Mouse (Mus musculus): ENCODE data around the gene Cmklr1. TPM values are rescaled to one million over a fixed set of nuclear protein-coding genes. Genes with fewer than 3 reads are reported as not detected.

The Cmklr1 gene
- polyA plus RNA-seq, 1 experiment from 2014 or later, result 2.6 TPM

DNA sequence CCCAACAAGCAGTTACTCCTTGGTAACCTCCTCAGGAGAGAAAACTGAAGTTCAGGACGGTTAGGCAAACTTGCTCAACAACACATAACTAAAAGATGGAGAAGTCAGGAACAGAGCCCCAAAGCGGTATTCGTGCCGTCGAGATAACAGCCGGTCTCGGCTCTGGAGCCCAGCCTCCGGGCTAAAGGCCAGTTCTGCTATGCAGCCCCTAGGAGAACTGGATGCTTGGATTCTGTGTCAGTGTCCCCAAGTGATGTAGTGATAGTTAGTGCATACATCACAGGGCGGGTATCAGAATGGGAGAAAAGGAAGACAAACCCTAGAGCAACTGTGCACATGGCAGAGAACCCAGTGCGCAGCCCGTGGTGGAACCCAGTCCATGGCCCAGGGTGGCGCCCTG, 12.2 kb downstream of the Cmklr1 start:
- ATAC-seq (ENCODE audit: low FRiP score, low TSS enrichment), result no peak
- TF ChIP-seq CTCF (IDR thresholded peaks at IDR 0.05; ENCODE audit: low read depth), result no peak
- TF ChIP-seq EP300 (optimal IDR thresholded peaks at IDR 0.05), result no peak
- no peak overlapping the region for H3K4me3 ChIP-seq (ENCODE audit: low read depth, low read length)
- no peaks in the 10 kb centered on the region for H3K4me1 ChIP-seq (replicated peaks; ENCODE audit: control insufficient read depth, insufficient read depth)
- no peak overlapping the region for H3K27ac ChIP-seq (replicated peaks)
- no peak overlapping the region for H3K4me2 ChIP-seq (replicated peaks; ENCODE audit: low read depth)
- no peaks in the 10 kb centered on the region for H3K36me3 ChIP-seq (ENCODE audit: control insufficient read depth, insufficient read depth, low read length)
- WGBS, result 75% methylated on average over 12 of the region's 12 CpGs
- DNase-seq (ENCODE audit: low spot score), result no peak
- H3K9me3 ChIP-seq (ENCODE audit: control insufficient read depth, low read length), result no peaks in the 10 kb centered on the region
- H3K9ac ChIP-seq (ENCODE audit: low read length), result no peak overlapping the region
- no peaks in the 10 kb centered on the region for H3K27me3 ChIP-seq (ENCODE audit: control insufficient read depth, insufficient read depth, low read length)

DNA sequence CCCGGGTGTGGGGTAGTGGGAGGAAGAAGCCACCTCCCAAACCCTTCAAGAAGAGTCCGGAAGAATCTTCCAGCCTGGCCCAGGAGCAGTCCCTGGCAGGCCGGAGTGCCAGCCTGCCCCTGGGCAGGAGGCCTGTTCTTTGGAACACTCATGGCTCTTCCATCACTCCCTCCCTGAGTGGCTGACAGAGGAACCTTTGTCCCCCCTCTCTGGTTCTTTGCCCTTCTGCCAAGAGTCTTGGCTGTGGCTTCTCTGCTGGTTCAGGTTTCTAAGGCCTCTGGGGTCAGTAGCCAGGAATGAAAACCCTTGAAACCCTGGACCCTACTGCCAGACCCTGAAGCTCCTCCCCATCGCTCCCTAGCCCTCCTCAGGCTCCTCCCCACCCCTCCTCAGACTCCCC, 12.6 kb downstream of the Cmklr1 start:
- H3K27ac ChIP-seq (replicated peaks), result no peak overlapping the region

DNA sequence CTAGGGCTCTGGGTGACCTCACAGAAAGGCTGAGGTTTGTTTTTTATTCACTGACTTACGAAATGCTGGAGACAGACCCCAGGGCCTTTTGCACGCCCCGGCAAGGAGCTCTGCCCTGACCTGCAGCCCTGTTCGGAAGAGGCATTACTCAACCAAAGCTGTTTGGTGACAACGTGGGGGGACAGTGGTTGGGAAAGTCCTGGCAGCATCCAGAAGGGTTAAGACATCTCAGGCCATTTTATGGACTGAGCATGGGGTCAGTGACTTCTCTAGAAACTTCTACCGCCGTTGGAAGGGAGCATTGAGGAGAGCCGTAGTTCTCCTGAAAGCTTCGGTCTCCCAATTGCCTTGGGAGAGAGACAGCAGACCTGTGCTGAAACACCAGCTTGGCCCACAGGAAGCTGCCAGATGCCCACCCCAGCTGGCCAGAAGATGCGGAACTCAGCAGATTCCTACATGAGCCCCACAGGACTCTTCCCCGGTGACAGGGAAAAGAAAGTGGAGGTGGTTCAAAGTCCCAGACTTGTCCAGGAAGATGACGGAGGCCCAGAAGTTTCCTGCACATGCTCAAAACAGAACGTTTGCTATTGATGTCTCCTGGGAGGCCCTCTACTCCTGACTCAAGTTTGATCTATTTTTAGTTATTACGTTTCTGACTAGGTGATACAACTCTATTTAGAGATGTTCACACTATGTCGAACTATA, 14.2 kb downstream of the Cmklr1 start:
- DNase-seq (ENCODE audit: low spot score) (no peak), ATAC-seq (ENCODE audit: low FRiP score, low TSS enrichment) (no peak)
- TF ChIP-seq EP300 (optimal IDR thresholded peaks at IDR 0.05) (no peak), CTCF (IDR thresholded peaks at IDR 0.05; ENCODE audit: low read depth) (no peak)
- Histone ChIP-seq H3K4me3 (ENCODE audit: low read depth, low read length) (no peak overlapping the region), H3K9me3 (ENCODE audit: control insufficient read depth, low read length) (no peaks in the 10 kb centered on the region), H3K4me2 (replicated peaks; ENCODE audit: low read depth) (no peak overlapping the region), H3K27me3 (ENCODE audit: control insufficient read depth, insufficient read depth, low read length) (no peaks in the 10 kb centered on the region), H3K9ac (ENCODE audit: low read length) (no peak overlapping the region), H3K36me3 (ENCODE audit: control insufficient read depth, insufficient read depth, low read length) (no peaks in the 10 kb centered on the region), H3K27ac (replicated peaks) (no peak overlapping the region), H3K4me1 (replicated peaks; ENCODE audit: control insufficient read depth, insufficient read depth) (no peaks in the 10 kb centered on the region)
- WGBS, result 72% methylated on average over 15 of the region's 15 CpGs

More for the DNA sequence above, 12.6 kb downstream of the Cmklr1 start:
- Histone ChIP-seq H3K9ac (ENCODE audit: low read length) (no peak overlapping the region), H3K4me3 (ENCODE audit: low read depth, low read length) (no peak overlapping the region), H3K4me1 (replicated peaks; ENCODE audit: control insufficient read depth, insufficient read depth) (no peaks in the 10 kb centered on the region), H3K27me3 (ENCODE audit: control insufficient read depth, insufficient read depth, low read length) (no peaks in the 10 kb centered on the region), H3K36me3 (ENCODE audit: control insufficient read depth, insufficient read depth, low read length) (no peaks in the 10 kb centered on the region), H3K4me2 (replicated peaks; ENCODE audit: low read depth) (no peak overlapping the region), H3K9me3 (ENCODE audit: control insufficient read depth, low read length) (no peaks in the 10 kb centered on the region)
- 75% methylated on average over 4 of the region's 4 CpGs for WGBS
- no peak for ATAC-seq (ENCODE audit: low FRiP score, low TSS enrichment)
- no peak for DNase-seq (ENCODE audit: low spot score)
- TF ChIP-seq EP300 (optimal IDR thresholded peaks at IDR 0.05), result no peak
- no peak for TF ChIP-seq CTCF (IDR thresholded peaks at IDR 0.05; ENCODE audit: low read depth)

DNA sequence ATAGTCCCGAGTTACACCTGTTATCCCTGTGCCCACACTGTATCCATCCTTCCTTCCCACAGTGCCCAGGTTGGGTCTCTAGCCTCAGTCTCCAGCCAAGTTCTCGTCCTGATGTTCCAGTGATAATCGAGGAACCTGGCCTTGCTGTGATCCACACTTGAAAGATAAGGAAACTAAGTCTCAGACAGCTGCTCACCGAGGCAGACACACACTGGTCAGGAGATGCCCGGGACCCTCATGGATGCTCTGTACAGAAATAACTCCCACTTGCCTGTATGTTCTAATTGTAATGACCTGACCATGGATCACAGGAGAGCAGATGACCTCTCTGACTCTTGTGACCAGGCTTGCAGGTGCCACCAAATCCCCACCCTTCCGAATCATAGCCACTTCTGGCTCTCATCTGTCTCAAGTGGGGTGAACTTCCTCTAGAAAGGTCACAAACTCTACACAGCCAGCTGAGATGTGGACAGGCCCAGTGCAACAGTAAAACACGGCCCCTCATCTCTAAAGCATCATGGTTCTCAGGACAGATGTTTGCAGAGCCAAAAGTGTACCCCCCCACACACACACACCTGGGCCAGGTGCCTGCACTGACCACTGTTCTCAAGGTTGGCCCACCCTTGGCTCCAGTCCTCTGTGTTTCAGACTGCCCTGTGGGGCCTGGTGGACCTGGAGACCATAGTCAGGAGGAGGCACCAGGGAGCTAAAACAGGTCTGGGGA, 15.2 kb downstream of the Cmklr1 start:
- Histone ChIP-seq H3K9me3 (ENCODE audit: control insufficient read depth, low read length) (no peaks in the 10 kb centered on the region), H3K36me3 (ENCODE audit: control insufficient read depth, insufficient read depth, low read length) (no peaks in the 10 kb centered on the region), H3K9ac (ENCODE audit: low read length) (no peak overlapping the region), H3K4me2 (replicated peaks; ENCODE audit: low read depth) (no peak overlapping the region), H3K27ac (replicated peaks) (no peak overlapping the region), H3K4me1 (replicated peaks; ENCODE audit: control insufficient read depth, insufficient read depth) (no peaks in the 10 kb centered on the region), H3K27me3 (ENCODE audit: control insufficient read depth, insufficient read depth, low read length) (no peaks in the 10 kb centered on the region), H3K4me3 (ENCODE audit: low read depth, low read length) (no peak overlapping the region)
- no peak for TF ChIP-seq CTCF (IDR thresholded peaks at IDR 0.05; ENCODE audit: low read depth)
- no peak for TF ChIP-seq EP300 (optimal IDR thresholded peaks at IDR 0.05)
- ATAC-seq (ENCODE audit: low FRiP score, low TSS enrichment) (no peak), DNase-seq (ENCODE audit: low spot score) (no peak)
- 80% methylated on average over 7 of the region's 7 CpGs for WGBS

DNA sequence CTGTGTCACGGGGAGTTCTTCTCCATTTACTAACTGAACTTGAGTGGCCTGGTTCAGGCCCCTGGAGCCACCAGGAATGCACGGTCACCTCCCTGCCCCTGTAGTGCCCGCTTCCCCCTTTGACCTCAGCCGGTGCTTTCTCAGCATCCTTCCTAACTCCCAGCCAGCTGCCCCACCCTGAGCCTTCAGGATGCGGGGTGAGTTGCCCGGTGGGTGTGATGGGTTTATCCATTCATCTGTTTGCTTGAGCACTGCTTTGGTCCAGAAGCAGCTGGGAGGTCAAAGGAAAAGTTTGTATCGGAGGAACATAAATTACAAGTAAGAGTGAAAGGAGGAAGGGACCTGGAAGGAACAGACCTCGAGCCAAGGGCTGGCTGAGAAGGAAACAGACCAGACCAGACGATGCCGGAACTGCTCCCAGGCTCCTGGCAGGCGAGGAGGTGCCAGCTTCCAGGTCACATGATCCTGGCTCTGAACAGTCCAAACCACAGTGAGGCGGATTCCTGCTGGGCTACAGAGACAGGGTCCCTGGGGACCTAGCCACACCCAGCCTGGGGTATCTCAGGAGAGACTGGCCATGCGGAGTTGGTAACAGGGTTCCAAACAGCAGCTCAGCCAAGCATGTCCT, 16.1 kb downstream of the Cmklr1 start:
- TF ChIP-seq EP300 (optimal IDR thresholded peaks at IDR 0.05) (no peak), CTCF (IDR thresholded peaks at IDR 0.05; ENCODE audit: low read depth) (no peak)
- no peaks in the 10 kb centered on the region for H3K9me3 ChIP-seq (ENCODE audit: control insufficient read depth, low read length)
- DNase-seq (ENCODE audit: low spot score) (no peak), ATAC-seq (ENCODE audit: low FRiP score, low TSS enrichment) (peak; percentile 29; the same call in 1 of the 2 replicates)
- no peak overlapping the region for H3K4me3 ChIP-seq (ENCODE audit: low read depth, low read length)
- no peaks in the 10 kb centered on the region for H3K4me1 ChIP-seq (replicated peaks; ENCODE audit: control insufficient read depth, insufficient read depth)
- H3K27ac ChIP-seq (replicated peaks), result no peak overlapping the region
- H3K27me3 ChIP-seq (ENCODE audit: control insufficient read depth, insufficient read depth, low read length), result no peaks in the 10 kb centered on the region
- 31% methylated on average over 13 of the region's 13 CpGs for WGBS
- H3K36me3 ChIP-seq (ENCODE audit: control insufficient read depth, insufficient read depth, low read length), result no peaks in the 10 kb centered on the region
- H3K9ac ChIP-seq (ENCODE audit: low read length), result no peak overlapping the region
- no peak overlapping the region for H3K4me2 ChIP-seq (replicated peaks; ENCODE audit: low read depth)

Measured in stomach, postnatal 0 days (tissue).